Comparison of ENCODE assay signal across 24 mouse cellular contexts in genomic region chr13:36307386-36307785, GRCm38 (mm10).
A peak's percentile ranks its signal among the peaks of the same experiment; 100 is the strongest.
DNase-seq lines count a peak whose midpoint lies in the region; ATAC-seq and TF ChIP-seq lines count a peak whose summit lies in the region.
"Had no signal": no experiment of that assay in that cellular context is flagged by ENCODE, and none has a peak within 500 bp of the region (broad histone marks: within the 10 kb centered on the region; RNA-seq: fewer than 3 reads in every experiment).

No protein-coding gene starts in this region.

- TF ChIP-seq CTCF in hindbrain, postnatal 0 days (IDR thresholded peaks at IDR 0.05; ENCODE audit: low read depth) = no peak

- no peak overlapping the region for H3K9ac ChIP-seq in forebrain, embryonic 14.5 days (ENCODE audit: low read length)
- no peak overlapping the region for H3K9ac ChIP-seq in hindbrain, postnatal 0 days (replicated peaks; ENCODE audit: low read length)
- H3K9ac ChIP-seq in hindbrain, embryonic 13.5 days = no peak overlapping the region
- no peak overlapping the region for H3K9ac ChIP-seq in neural tube, embryonic 13.5 days
- H3K9ac ChIP-seq in neural tube, embryonic 15.5 days (replicated peaks) = no peak overlapping the region
- H3K9ac ChIP-seq: embryonic facial prominence, embryonic 13.5 days; heart, embryonic 12.5 days; heart, embryonic 15.5 days; hindbrain, embryonic 14.5 days had no signal

- no peak overlapping the region for H3K27ac ChIP-seq in forebrain, embryonic 14.5 days (ENCODE audit: low read depth, low read length)
- H3K27ac ChIP-seq in forebrain, embryonic 10.5 days = no peak overlapping the region
- H3K27ac ChIP-seq in hindbrain, postnatal 0 days = no peak overlapping the region
- no peak overlapping the region; the same call in 1 of the 2 replicates for H3K27ac ChIP-seq in hindbrain, embryonic 13.5 days
- 0 out of 2 replicates have a peak overlapping the region, but pooled peaks have one; percentile 29 for H3K27ac ChIP-seq in neural tube, embryonic 13.5 days (replicated peaks)
- H3K27ac ChIP-seq in neural tube, embryonic 15.5 days (replicated peaks) = no peak overlapping the region
- H3K27ac ChIP-seq: embryonic facial prominence, embryonic 13.5 days; heart, embryonic 15.5 days; hindbrain, embryonic 10.5 days; hindbrain, embryonic 14.5 days had no signal

- no peak overlapping the region for H3K4me3 ChIP-seq in forebrain, embryonic 14.5 days (ENCODE audit: low read depth, low read length)
- no peak overlapping the region for H3K4me3 ChIP-seq in forebrain, embryonic 10.5 days
- no peak overlapping the region for H3K4me3 ChIP-seq in hindbrain, postnatal 0 days (ENCODE audit: low read length)
- no peak overlapping the region for H3K4me3 ChIP-seq in hindbrain, embryonic 13.5 days
- H3K4me3 ChIP-seq in neural tube, embryonic 13.5 days = no peak overlapping the region
- H3K4me3 ChIP-seq in neural tube, embryonic 15.5 days (replicated peaks) = no peak overlapping the region
- H3K4me3 ChIP-seq: embryonic facial prominence, embryonic 13.5 days; heart, embryonic 12.5 days; heart, embryonic 15.5 days; hindbrain, embryonic 10.5 days had no signal

- no peak overlapping the region for H3K4me2 ChIP-seq in forebrain, embryonic 14.5 days (ENCODE audit: low read length)
- H3K4me2 ChIP-seq in hindbrain, postnatal 0 days (ENCODE audit: low read depth, low read length) = no peak overlapping the region
- no peak overlapping the region for H3K4me2 ChIP-seq in hindbrain, embryonic 13.5 days
- no peak overlapping the region for H3K4me2 ChIP-seq in neural tube, embryonic 13.5 days
- no peak overlapping the region for H3K4me2 ChIP-seq in neural tube, embryonic 15.5 days
- H3K4me2 ChIP-seq: embryonic facial prominence, embryonic 13.5 days; heart, embryonic 12.5 days; heart, embryonic 15.5 days; hindbrain, embryonic 14.5 days had no signal

- WGBS in forebrain, embryonic 14.5 days = 22% methylated on average over 4 of the region's 4 CpGs
- 84% methylated on average over 4 of the region's 4 CpGs for WGBS in forebrain, embryonic 10.5 days
- WGBS in hindbrain, postnatal 0 days = 63% methylated on average over 4 of the region's 4 CpGs
- WGBS in hindbrain, embryonic 13.5 days = 56% methylated on average over 4 of the region's 4 CpGs
- WGBS in neural tube, embryonic 13.5 days = 43% methylated on average over 4 of the region's 4 CpGs
- 40% methylated on average over 4 of the region's 4 CpGs for WGBS in neural tube, embryonic 15.5 days

- H3K27me3 ChIP-seq in forebrain, embryonic 14.5 days (replicated peaks; ENCODE audit: control insufficient read depth, insufficient read depth, low read length) = no peaks in the 10 kb centered on the region
- H3K27me3 ChIP-seq in forebrain, embryonic 10.5 days (ENCODE audit: poor library complexity, severe bottlenecking) = no peaks in the 10 kb centered on the region
- H3K27me3 ChIP-seq in hindbrain, postnatal 0 days (ENCODE audit: insufficient read depth, low read length) = no peaks in the 10 kb centered on the region
- H3K27me3 ChIP-seq in hindbrain, embryonic 13.5 days = no peaks in the 10 kb centered on the region
- H3K27me3 ChIP-seq in neural tube, embryonic 13.5 days = no peaks in the 10 kb centered on the region
- no peaks in the 10 kb centered on the region for H3K27me3 ChIP-seq in neural tube, embryonic 15.5 days (replicated peaks)
- H3K27me3 ChIP-seq: embryonic facial prominence, embryonic 13.5 days; heart, embryonic 12.5 days; heart, embryonic 15.5 days had no signal

- no peaks in the 10 kb centered on the region for H3K9me3 ChIP-seq in forebrain, embryonic 14.5 days (replicated peaks; ENCODE audit: control insufficient read depth, low read length)
- no peaks in the 10 kb centered on the region for H3K9me3 ChIP-seq in forebrain, embryonic 10.5 days
- H3K9me3 ChIP-seq in hindbrain, postnatal 0 days (ENCODE audit: low read length) = no peaks in the 10 kb centered on the region
- no peaks in the 10 kb centered on the region for H3K9me3 ChIP-seq in hindbrain, embryonic 13.5 days
- H3K9me3 ChIP-seq in neural tube, embryonic 13.5 days = no peaks in the 10 kb centered on the region
- H3K9me3 ChIP-seq in neural tube, embryonic 15.5 days (replicated peaks) = no peaks in the 10 kb centered on the region
- H3K9me3 ChIP-seq: embryonic facial prominence, embryonic 13.5 days; heart, embryonic 12.5 days; heart, embryonic 15.5 days; hindbrain, embryonic 10.5 days had no signal

- H3K4me1 ChIP-seq in forebrain, embryonic 14.5 days (ENCODE audit: control insufficient read depth, insufficient read depth, low read length) = peaks cover 3% of the 10 kb centered on the region; the same call in 1 of the 2 replicates
- H3K4me1 ChIP-seq in forebrain, embryonic 10.5 days = peaks cover 8% of the 10 kb centered on the region; the same call in 1 of the 2 replicates
- no peaks in the 10 kb centered on the region for H3K4me1 ChIP-seq in hindbrain, postnatal 0 days (ENCODE audit: insufficient read depth, low read length)
- 0 out of 2 replicates have a peak, but pooled peaks cover 3% of the 10 kb centered on the region for H3K4me1 ChIP-seq in hindbrain, embryonic 13.5 days (replicated peaks)
- peaks cover 9% of the 10 kb centered on the region; the same call in 1 of the 2 replicates for H3K4me1 ChIP-seq in neural tube, embryonic 13.5 days (replicated peaks)
- H3K4me1 ChIP-seq in neural tube, embryonic 15.5 days = peaks cover 6% of the 10 kb centered on the region
- H3K4me1 ChIP-seq: embryonic facial prominence, embryonic 13.5 days; heart, embryonic 15.5 days; hindbrain, embryonic 10.5 days had no signal

- peak; percentile 66 for ATAC-seq in forebrain, embryonic 14.5 days
- ATAC-seq in hindbrain, postnatal 0 days = no peak
- ATAC-seq in hindbrain, embryonic 13.5 days (ENCODE audit: low FRiP score) = no peak
- ATAC-seq in neural tube, embryonic 13.5 days (ENCODE audit: low read depth) = 0 out of 2 replicates have a peak, but pooled peaks have one; percentile 59
- 0 out of 2 replicates have a peak, but pooled peaks have one; percentile 45 for ATAC-seq in neural tube, embryonic 15.5 days (ENCODE audit: low FRiP score)
- ATAC-seq: CD4-positive, CD25-positive, alpha-beta regulatory T cell, adult 4 months; intestine, postnatal 0 days had no signal

- H3K36me3 ChIP-seq in forebrain, embryonic 14.5 days (ENCODE audit: control insufficient read depth, insufficient read depth, low read length) = no peaks in the 10 kb centered on the region
- H3K36me3 ChIP-seq in forebrain, embryonic 10.5 days (replicated peaks) = no peaks in the 10 kb centered on the region
- H3K36me3 ChIP-seq in hindbrain, postnatal 0 days (ENCODE audit: insufficient read depth, low read length) = no peaks in the 10 kb centered on the region
- no peaks in the 10 kb centered on the region for H3K36me3 ChIP-seq in hindbrain, embryonic 13.5 days
- H3K36me3 ChIP-seq in neural tube, embryonic 13.5 days = no peaks in the 10 kb centered on the region
- H3K36me3 ChIP-seq in neural tube, embryonic 15.5 days = no peaks in the 10 kb centered on the region
- H3K36me3 ChIP-seq: embryonic facial prominence, embryonic 13.5 days; heart, embryonic 12.5 days; heart, embryonic 15.5 days; hindbrain, embryonic 10.5 days had no signal

- DNase-seq in forebrain, embryonic 14.5 days (ENCODE audit: low spot score) = peak; percentile 54
- DNase-seq in forebrain, embryonic 10.5 days (ENCODE audit: extremely low spot score, low spot score) = no peak
- peak; percentile 18 for DNase-seq in hindbrain, postnatal 0 days (ENCODE audit: low spot score)
- DNase-seq in neural tube, embryonic 10.5 days (ENCODE audit: extremely low spot score, low spot score) = no peak
- DNase-seq in adrenal gland, postnatal 36 days = no peak
- DNase-seq: adrenal gland, adult 2 months; adrenal gland, postnatal 14 days; cerebellum, adult 2 months; cerebellum, adult 9-11 months; cerebellum, postnatal 25 days; gastrocnemius, postnatal 25 days; heart, adult 18-20 months; heart, postnatal 10 days; heart, postnatal 36 days had no signal

Comparison
In these comparisons a context has a peak if more than half of its experiments do, and no peak if none do; other contexts are left out.
1. DNase-seq: peak in forebrain, embryonic 14.5 days (single experiment) and hindbrain, postnatal 0 days (single experiment); none in forebrain, embryonic 10.5 days (single experiment), neural tube, embryonic 10.5 days (single experiment) and adrenal gland, postnatal 36 days (0 of 2).
2. ATAC-seq: peak in forebrain, embryonic 14.5 days (single experiment), neural tube, embryonic 13.5 days (single experiment) and neural tube, embryonic 15.5 days (single experiment); none in hindbrain, postnatal 0 days (single experiment) and hindbrain, embryonic 13.5 days (single experiment).